Mouse (Mus musculus): ENCODE results near the gene Gm3435. TPM values are rescaled to one million over a fixed set of nuclear protein-coding genes. Genes with fewer than 3 reads are reported as not detected.

The Gm3435 gene
- total RNA-seq, 1 experiment = 12.0 TPM

- Histone ChIP-seq H3K4me1 (ENCODE audit: control insufficient read depth in 2 of 2, insufficient read depth in 2 of 2, low read length in 2 of 2, poor library complexity in 1 of 2) (peaks cover 0 to 2% of the 10 kb centered on the region in 2 experiments; a peak in 1 of 4 replicates), H3K9me3 (ENCODE audit: control insufficient read depth, insufficient read depth, low read depth, low read length) (no peaks in the 10 kb centered on the region), H3K9ac (ENCODE audit: insufficient read depth, low read depth, low read length, poor library complexity, severe bottlenecking) (no peak overlapping the region), H3K36me3 (ENCODE audit: control insufficient read depth, insufficient read depth, low read length, poor library complexity, severe bottlenecking) (peaks cover 29% of the 10 kb centered on the region), H3K4me3 (ENCODE audit: insufficient read depth in 1 of 2, low read depth in 1 of 2, low read length in 2 of 2, poor library complexity in 1 of 2, severe bottlenecking in 1 of 2) (no peak overlapping the region), H3K27ac (ENCODE audit: insufficient read depth, low read depth, low read length, poor library complexity, severe bottlenecking) (no peak overlapping the region)
- TF ChIP-seq MAFK (IDR thresholded peaks at IDR 0.05; ENCODE audit: insufficient read depth, low read depth, low read length) (no peak), ZNF384 (IDR thresholded peaks at IDR 0.05; ENCODE audit: low read depth, low read length) (no peak), ZC3H11A (IDR thresholded peaks at IDR 0.05; ENCODE audit: borderline replicate concordance, low read depth, low read length) (no peak), HCFC1 (IDR thresholded peaks at IDR 0.05; ENCODE audit: borderline replicate concordance, insufficient read depth, low read length) (no peak), CHD2 (IDR thresholded peaks at IDR 0.05; ENCODE audit: low read depth, low read length) (no peak)
- in situ Hi-C loops (cut with MboI; ENCODE audit: low sequenced_read_pairs in 2 of 2, unreplicated experiment in 2 of 2) = loop anchor here in 1 of 2 experiments (25.0 kb wide), 1 partner anchor 403 kb away; no protein-coding TSS in a partner anchor
- no peak for DNase-seq (ENCODE audit: low read depth, low spot score)
These were observed 49.7 kb downstream of the Gm3435 start for GRCm38 (mm10) chr17:15059646-15060045.

- H3K27ac ChIP-seq (ENCODE audit: insufficient read depth, low read depth, low read length, poor library complexity, severe bottlenecking) = no peak overlapping the region
- no peak overlapping the region for H3K9ac ChIP-seq (ENCODE audit: insufficient read depth, low read depth, low read length, poor library complexity, severe bottlenecking)
- H3K4me1 ChIP-seq (ENCODE audit: control insufficient read depth in 2 of 2, insufficient read depth in 2 of 2, low read length in 2 of 2, poor library complexity in 1 of 2) = peaks cover 0 to 2% of the 10 kb centered on the region in 2 experiments; a peak in 1 of 4 replicates
- DNase-seq (ENCODE audit: low read depth, low spot score) = no peak
- H3K4me3 ChIP-seq (ENCODE audit: insufficient read depth in 1 of 2, low read depth in 1 of 2, low read length in 2 of 2, poor library complexity in 1 of 2, severe bottlenecking in 1 of 2) = no peak overlapping the region
- in situ Hi-C loops (cut with MboI; ENCODE audit: low sequenced_read_pairs in 2 of 2, unreplicated experiment in 2 of 2) = loop anchor here in 1 of 2 experiments (25.0 kb wide), 1 partner anchor 402 kb away; no protein-coding TSS in a partner anchor
- no peak for TF ChIP-seq MAFK (IDR thresholded peaks at IDR 0.05; ENCODE audit: insufficient read depth, low read depth, low read length)
- TF ChIP-seq ZNF384 (IDR thresholded peaks at IDR 0.05; ENCODE audit: low read depth, low read length) = no peak
- no peak for TF ChIP-seq ZC3H11A (IDR thresholded peaks at IDR 0.05; ENCODE audit: borderline replicate concordance, low read depth, low read length)
- no peak for TF ChIP-seq HCFC1 (IDR thresholded peaks at IDR 0.05; ENCODE audit: borderline replicate concordance, insufficient read depth, low read length)
- TF ChIP-seq CHD2 (IDR thresholded peaks at IDR 0.05; ENCODE audit: low read depth, low read length) = no peak
- peaks cover 26% of the 10 kb centered on the region for H3K36me3 ChIP-seq (ENCODE audit: control insufficient read depth, insufficient read depth, low read length, poor library complexity, severe bottlenecking)
- no peaks in the 10 kb centered on the region for H3K9me3 ChIP-seq (ENCODE audit: control insufficient read depth, insufficient read depth, low read depth, low read length)
These were observed 50.4 kb downstream of the Gm3435 start for GRCm38 (mm10) chr17:15060356-15060755.

DNA sequence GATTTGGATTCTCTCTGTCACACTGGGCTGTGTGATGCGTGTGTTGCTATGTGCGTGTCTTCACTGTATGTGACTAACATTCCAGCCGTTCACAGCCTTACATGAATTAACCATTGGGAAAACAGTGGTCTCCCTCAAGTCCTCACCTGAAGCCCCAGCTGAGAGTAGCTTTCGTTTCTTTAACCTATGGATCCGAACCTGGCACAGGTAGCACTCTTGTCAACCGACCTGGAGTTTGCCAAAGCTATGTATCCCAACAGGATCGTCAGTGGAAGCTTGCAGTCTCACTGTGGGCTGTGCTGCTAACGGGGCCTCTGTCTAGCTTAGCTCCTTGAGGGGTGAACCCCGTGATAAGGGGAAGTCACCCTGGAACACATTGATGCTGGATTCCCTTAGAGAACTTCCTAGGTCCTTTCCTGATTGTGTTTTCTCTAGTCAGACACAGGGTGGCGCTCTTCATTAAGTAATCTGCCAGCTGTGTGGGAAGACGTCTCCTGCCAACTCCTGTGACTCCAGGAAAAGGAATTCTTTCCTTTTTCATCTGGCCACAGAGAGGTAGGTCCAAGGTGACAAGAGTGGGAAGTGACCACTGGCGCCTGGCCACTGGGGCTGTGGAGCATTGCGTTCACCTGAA lies 55.5 kb downstream of the Gm3435 start:
- no peak overlapping the region for H3K27ac ChIP-seq (ENCODE audit: insufficient read depth, low read depth, low read length, poor library complexity, severe bottlenecking)
- H3K9me3 ChIP-seq (ENCODE audit: control insufficient read depth, insufficient read depth, low read depth, low read length) = no peaks in the 10 kb centered on the region
- H3K36me3 ChIP-seq (ENCODE audit: control insufficient read depth, insufficient read depth, low read length, poor library complexity, severe bottlenecking) = peaks cover 2% of the 10 kb centered on the region; the same call in 1 of the 2 replicates
- peak; percentile 63 for DNase-seq (ENCODE audit: low read depth, low spot score)
- H3K4me3 ChIP-seq (ENCODE audit: insufficient read depth in 1 of 2, low read depth in 1 of 2, low read length in 2 of 2, poor library complexity in 1 of 2, severe bottlenecking in 1 of 2) = no peak overlapping the region
- TF ChIP-seq ZC3H11A (IDR thresholded peaks at IDR 0.05; ENCODE audit: borderline replicate concordance, low read depth, low read length) = peak; percentile 99
- TF ChIP-seq CHD2 (IDR thresholded peaks at IDR 0.05; ENCODE audit: low read depth, low read length) = no peak
- no peak for TF ChIP-seq HCFC1 (IDR thresholded peaks at IDR 0.05; ENCODE audit: borderline replicate concordance, insufficient read depth, low read length)
- no peak; the same call in 1 of the 2 replicates for TF ChIP-seq ZNF384 (IDR thresholded peaks at IDR 0.05; ENCODE audit: low read depth, low read length)
- in situ Hi-C loops (cut with MboI; ENCODE audit: low sequenced_read_pairs in 2 of 2, unreplicated experiment in 2 of 2) = loop anchor here in 1 of 2 experiments (25.0 kb wide), 1 partner anchor 397 kb away; no protein-coding TSS in a partner anchor
- H3K4me1 ChIP-seq (ENCODE audit: control insufficient read depth in 2 of 2, insufficient read depth in 2 of 2, low read length in 2 of 2, poor library complexity in 1 of 2) = peaks cover 0 to 5% of the 10 kb centered on the region in 2 experiments; a peak in 1 of 4 replicates
- no peak overlapping the region for H3K9ac ChIP-seq (ENCODE audit: insufficient read depth, low read depth, low read length, poor library complexity, severe bottlenecking)

DNA sequence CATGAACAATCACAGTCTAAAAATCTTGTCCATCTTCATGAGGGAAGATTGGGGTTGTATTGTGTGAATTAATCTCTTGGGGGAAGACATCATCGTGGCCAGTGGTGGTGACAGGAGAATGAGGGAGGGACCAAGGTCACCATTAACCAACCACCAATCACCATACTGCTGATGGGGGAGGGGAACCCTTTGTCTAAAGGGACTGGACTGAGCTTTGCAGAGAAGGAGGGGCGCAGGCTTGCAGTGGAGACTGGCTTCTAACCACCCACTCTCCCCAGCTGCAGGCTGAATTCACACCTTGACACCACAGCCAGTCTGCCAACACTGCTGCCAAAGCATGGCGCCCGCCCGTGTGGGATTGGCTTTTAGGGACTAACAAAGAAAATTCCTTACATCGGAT lies 56.1 kb downstream of the Gm3435 start:
- DNase-seq (ENCODE audit: low read depth, low spot score) = no peak
- no peaks in the 10 kb centered on the region for H3K9me3 ChIP-seq (ENCODE audit: control insufficient read depth, insufficient read depth, low read depth, low read length)
- 0 out of 2 replicates have a peak, but pooled peaks cover 2% of the 10 kb centered on the region for H3K36me3 ChIP-seq (ENCODE audit: control insufficient read depth, insufficient read depth, low read length, poor library complexity, severe bottlenecking)
- in situ Hi-C loops (cut with MboI; ENCODE audit: low sequenced_read_pairs in 2 of 2, unreplicated experiment in 2 of 2) = loop anchor here in 1 of 2 experiments (25.0 kb wide), 1 partner anchor 396 kb away; no protein-coding TSS in a partner anchor
- H3K4me1 ChIP-seq (ENCODE audit: control insufficient read depth in 2 of 2, insufficient read depth in 2 of 2, low read length in 2 of 2, poor library complexity in 1 of 2) = peaks cover 0 to 5% of the 10 kb centered on the region in 2 experiments; a peak in 1 of 4 replicates
- TF ChIP-seq HCFC1 (IDR thresholded peaks at IDR 0.05; ENCODE audit: borderline replicate concordance, insufficient read depth, low read length) (no peak), ZC3H11A (IDR thresholded peaks at IDR 0.05; ENCODE audit: borderline replicate concordance, low read depth, low read length) (no peak), ZNF384 (IDR thresholded peaks at IDR 0.05; ENCODE audit: low read depth, low read length) (no peak), MAFK (IDR thresholded peaks at IDR 0.05; ENCODE audit: insufficient read depth, low read depth, low read length) (no peak), CHD2 (IDR thresholded peaks at IDR 0.05; ENCODE audit: low read depth, low read length) (no peak)
- no peak overlapping the region for H3K4me3 ChIP-seq (ENCODE audit: insufficient read depth in 1 of 2, low read depth in 1 of 2, low read length in 2 of 2, poor library complexity in 1 of 2, severe bottlenecking in 1 of 2)
- H3K27ac ChIP-seq (ENCODE audit: insufficient read depth, low read depth, low read length, poor library complexity, severe bottlenecking) = no peak overlapping the region
- no peak overlapping the region for H3K9ac ChIP-seq (ENCODE audit: insufficient read depth, low read depth, low read length, poor library complexity, severe bottlenecking)
